Mouse (Mus musculus) adrenal gland, postnatal 10 days (tissue): Measurements from ENCODE around the gene Upp2. TPM values are rescaled to one million over a fixed set of nuclear protein-coding genes. Genes with fewer than 3 reads are reported as not detected.

Source experiments
- total RNA-seq, 2 experiments: library from RNA; stranded (reverse); gene quantifications; 2 replicates each; pipeline ENCODE4 v1.2.3; 2021

Upp2 gene
- total RNA-seq, 2 experiments from 2014 or later: 11.3 to 21.1 TPM

Other genes with a start within 250 kb of the Upp2 start
- 10 to 100 TPM; 36.1 to 36.2 TPM for gene Acvr1c, start 209.4 kb upstream of the Upp2 start, total RNA-seq
- not detected for gene Gm17409, start 97.2 kb upstream of the Upp2 start, total RNA-seq
- gene Acvr1, start 141 bp upstream of the Upp2 start, total RNA-seq: 10 to 100 TPM; 36.2 to 46.4 TPM